Mouse (Mus musculus): ENCODE results near the gene Arhgap9. TPM values are rescaled to one million over a fixed set of nuclear protein-coding genes. Genes with fewer than 3 reads are reported as not detected.

Gene Arhgap9
- polyA plus RNA-seq, 1 experiment from 2014 or later, result 3.2 TPM

DNA sequence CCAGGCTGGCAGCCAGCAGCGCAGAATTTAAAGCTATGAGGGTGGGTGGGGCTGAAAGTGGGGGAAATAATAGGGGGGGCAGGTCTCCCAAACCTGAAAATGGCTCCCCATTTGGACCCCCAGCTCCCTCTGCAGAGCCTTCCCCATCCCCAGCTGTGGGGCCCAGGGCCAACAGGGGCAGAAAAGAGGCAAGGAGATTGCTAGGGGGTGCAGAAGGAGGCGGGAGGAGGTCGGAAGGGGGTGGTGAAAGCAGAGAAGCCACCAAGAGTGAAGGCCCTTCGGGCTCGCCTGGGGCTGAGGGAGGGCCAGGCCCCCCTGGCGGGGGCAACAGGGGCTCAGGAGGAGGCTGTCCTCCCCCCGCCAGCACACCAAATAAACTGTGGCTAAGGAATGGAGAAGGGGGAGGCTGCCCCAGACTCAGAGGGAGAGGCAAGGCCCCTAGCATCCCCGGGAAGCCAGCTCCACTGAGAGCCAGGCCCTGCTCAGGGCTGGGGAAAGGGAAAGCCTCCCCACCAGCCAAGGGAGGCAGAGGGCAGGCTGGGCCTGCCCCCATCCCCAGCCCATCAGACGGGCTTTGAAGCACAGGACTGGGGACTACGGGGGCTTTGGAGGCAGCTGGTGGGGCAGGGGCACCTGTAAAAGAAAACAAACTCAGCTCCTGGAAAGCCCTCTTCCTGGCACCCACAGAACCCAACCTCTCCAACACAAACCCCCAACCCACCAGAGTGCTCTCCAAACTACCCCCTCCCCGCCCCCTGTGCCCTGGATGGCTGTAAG is 36.9 kb upstream of the Arhgap9 start:
- Histone ChIP-seq H3K9ac (peak overlapping the region; percentile 20), H3K27ac (ENCODE audit: low read depth) (no peak overlapping the region), H3K4me1 (ENCODE audit: insufficient read depth) (peaks cover 18% of the 10 kb centered on the region; the same call in 1 of the 2 replicates), H3K4me3 (ENCODE audit: low read depth, low read length) (peak overlapping the region; percentile 3; the same call in 1 of the 2 replicates), H3K9me3 (ENCODE audit: low read depth, low read length) (no peaks in the 10 kb centered on the region), H3K4me2 (no peak overlapping the region), H3K36me3 (ENCODE audit: insufficient read depth) (peaks cover 76% of the 10 kb centered on the region), H3K27me3 (ENCODE audit: insufficient read depth, low read length) (no peaks in the 10 kb centered on the region; the same call in 1 of the 2 replicates)
- no peak for TF ChIP-seq CTCF (IDR thresholded peaks at IDR 0.05; ENCODE audit: low read depth)
- ATAC-seq (ENCODE audit: insufficient read depth), result no peak
- no peak for DNase-seq
- 69% methylated on average over 11 of the region's 11 CpGs for WGBS

DNA sequence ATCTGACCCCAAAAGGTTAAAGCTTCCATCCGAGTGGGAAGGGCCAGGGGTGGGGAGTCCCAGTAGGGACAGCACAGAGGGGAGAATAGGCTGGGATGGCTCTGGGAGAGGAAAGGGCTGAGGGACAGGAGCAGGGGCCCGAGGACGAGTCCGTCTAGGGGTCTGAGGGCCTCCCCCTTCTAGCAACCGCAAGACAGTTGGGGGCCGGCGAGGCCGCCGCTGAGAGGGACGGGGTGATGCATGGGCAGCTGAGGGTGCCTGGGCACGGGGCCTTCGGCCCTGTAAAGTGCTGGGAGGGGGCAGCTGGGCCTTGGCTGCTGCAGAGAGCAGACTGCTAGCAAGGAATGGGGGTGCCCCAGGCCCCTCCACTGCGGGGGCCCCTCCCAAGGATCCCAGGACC is 36.1 kb upstream of the Arhgap9 start:
- Histone ChIP-seq H3K9me3 (ENCODE audit: low read depth, low read length) (no peaks in the 10 kb centered on the region), H3K27me3 (ENCODE audit: insufficient read depth, low read length) (no peaks in the 10 kb centered on the region; the same call in 1 of the 2 replicates), H3K36me3 (ENCODE audit: insufficient read depth) (peaks cover 69% of the 10 kb centered on the region), H3K4me2 (no peak overlapping the region), H3K4me3 (ENCODE audit: low read depth, low read length) (peak overlapping the region; percentile 3; the same call in 1 of the 2 replicates), H3K4me1 (ENCODE audit: insufficient read depth) (peaks cover 20% of the 10 kb centered on the region; the same call in 1 of the 2 replicates), H3K9ac (peak overlapping the region; percentile 20; the same call in 1 of the 2 replicates), H3K27ac (ENCODE audit: low read depth) (no peak overlapping the region)
- TF ChIP-seq CTCF (IDR thresholded peaks at IDR 0.05; ENCODE audit: low read depth), result no peak
- DNase-seq (no peak), ATAC-seq (ENCODE audit: insufficient read depth) (no peak)
- 74% methylated on average over 13 of the region's 13 CpGs for WGBS

DNA sequence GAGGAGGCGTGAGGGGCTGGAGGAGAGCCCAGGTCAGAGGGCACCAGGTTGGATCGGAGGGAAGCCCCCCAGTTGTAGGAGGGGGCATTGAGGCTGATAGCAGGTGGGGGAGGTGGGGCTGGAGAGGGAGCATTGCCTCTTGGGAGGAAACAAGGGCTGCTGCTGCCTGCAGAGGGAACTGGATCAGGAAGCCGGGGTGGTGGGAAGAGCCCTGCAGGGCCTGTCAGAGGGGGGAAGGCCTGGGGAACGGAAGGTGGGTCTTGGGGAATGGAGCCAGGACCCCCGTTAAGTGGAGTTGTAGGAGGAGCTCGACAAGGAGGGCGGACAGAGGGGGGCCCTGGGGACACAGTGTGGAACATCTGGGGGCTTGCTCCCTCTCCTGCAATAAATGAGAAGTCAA is 35.6 kb upstream of the Arhgap9 start:
- H3K4me2 ChIP-seq, result peak overlapping the region; percentile 83; the same call in 1 of the 2 replicates
- H3K36me3 ChIP-seq (ENCODE audit: insufficient read depth), result peaks cover 63% of the 10 kb centered on the region
- H3K9ac ChIP-seq, result no peak overlapping the region
- H3K27ac ChIP-seq (ENCODE audit: low read depth), result no peak overlapping the region
- H3K9me3 ChIP-seq (ENCODE audit: low read depth, low read length), result no peaks in the 10 kb centered on the region
- no peaks in the 10 kb centered on the region; the same call in 1 of the 2 replicates for H3K27me3 ChIP-seq (ENCODE audit: insufficient read depth, low read length)
- ATAC-seq (ENCODE audit: insufficient read depth) (no peak), DNase-seq (no peak)
- H3K4me1 ChIP-seq (ENCODE audit: insufficient read depth), result peaks cover 20% of the 10 kb centered on the region; the same call in 1 of the 2 replicates
- no peak for TF ChIP-seq CTCF (IDR thresholded peaks at IDR 0.05; ENCODE audit: low read depth)
- H3K4me3 ChIP-seq (ENCODE audit: low read depth, low read length), result no peak overlapping the region
- 63% methylated on average over 7 of the region's 7 CpGs for WGBS

DNA sequence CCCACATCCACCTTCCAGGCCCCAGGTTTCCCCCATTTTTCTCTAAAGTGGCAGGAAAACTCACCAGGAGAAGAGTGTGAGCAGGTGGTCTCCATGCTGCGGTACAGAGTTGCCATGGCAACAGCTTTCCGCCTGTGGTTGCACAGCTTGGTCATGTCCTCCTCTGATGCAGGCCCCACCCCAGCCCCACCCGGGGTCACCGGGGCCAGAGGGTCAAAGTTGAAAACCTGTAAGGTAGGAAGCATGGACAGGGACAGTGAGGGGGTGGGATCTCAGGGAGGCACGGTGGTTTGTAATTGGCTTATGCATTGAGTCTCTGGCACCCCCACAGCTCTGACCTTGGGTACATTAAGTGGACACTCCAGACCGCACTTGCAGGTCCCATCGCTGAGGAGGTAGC is 35.0 kb upstream of the Arhgap9 start:
- Histone ChIP-seq H3K9ac (no peak overlapping the region), H3K4me2 (peak overlapping the region; percentile 83), H3K9me3 (ENCODE audit: low read depth, low read length) (no peaks in the 10 kb centered on the region), H3K27ac (ENCODE audit: low read depth) (no peak overlapping the region), H3K4me3 (ENCODE audit: low read depth, low read length) (peak overlapping the region; percentile 65; the same call in 1 of the 2 replicates), H3K4me1 (ENCODE audit: insufficient read depth) (peaks cover 25% of the 10 kb centered on the region; the same call in 1 of the 2 replicates), H3K36me3 (ENCODE audit: insufficient read depth) (peaks cover 58% of the 10 kb centered on the region), H3K27me3 (ENCODE audit: insufficient read depth, low read length) (no peaks in the 10 kb centered on the region; the same call in 1 of the 2 replicates)
- 50% methylated on average over 7 of the region's 7 CpGs for WGBS
- TF ChIP-seq CTCF (IDR thresholded peaks at IDR 0.05; ENCODE audit: low read depth), result no peak
- ATAC-seq (ENCODE audit: insufficient read depth) (no peak), DNase-seq (no peak)

DNA sequence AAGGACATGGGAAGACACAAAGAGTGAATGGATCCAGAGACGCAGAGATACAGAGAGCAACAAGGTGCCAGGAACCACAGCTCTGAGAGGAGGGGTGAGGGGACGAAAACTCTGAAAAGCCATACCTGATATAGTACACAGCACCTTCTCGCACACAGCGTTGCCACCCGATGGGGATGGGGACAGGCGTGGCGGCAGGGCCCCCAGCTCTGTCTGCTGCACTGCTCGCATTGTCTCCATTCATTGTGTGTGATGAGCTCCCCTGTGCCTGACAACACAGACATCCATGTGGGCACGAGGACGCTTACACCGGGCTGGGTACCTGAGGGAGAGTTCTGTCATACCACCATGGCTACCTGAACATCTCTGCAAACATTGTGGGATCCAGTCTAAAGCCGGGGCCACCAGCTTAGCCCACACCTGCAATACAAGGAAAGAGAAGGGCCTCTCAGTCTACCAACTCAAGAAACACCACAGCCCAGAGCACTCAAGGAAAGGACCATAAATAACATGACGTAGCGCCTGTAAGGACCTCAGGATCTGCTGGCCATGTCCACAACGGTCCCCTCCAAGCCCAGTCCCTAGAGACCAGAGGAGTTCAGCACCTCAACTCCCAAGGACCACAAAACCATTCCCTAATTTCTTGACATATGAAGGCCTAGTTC is 34.4 kb upstream of the Arhgap9 start:
- WGBS, result 66% methylated on average over 15 of the region's 15 CpGs
- no peak for ATAC-seq (ENCODE audit: insufficient read depth)

DNA sequence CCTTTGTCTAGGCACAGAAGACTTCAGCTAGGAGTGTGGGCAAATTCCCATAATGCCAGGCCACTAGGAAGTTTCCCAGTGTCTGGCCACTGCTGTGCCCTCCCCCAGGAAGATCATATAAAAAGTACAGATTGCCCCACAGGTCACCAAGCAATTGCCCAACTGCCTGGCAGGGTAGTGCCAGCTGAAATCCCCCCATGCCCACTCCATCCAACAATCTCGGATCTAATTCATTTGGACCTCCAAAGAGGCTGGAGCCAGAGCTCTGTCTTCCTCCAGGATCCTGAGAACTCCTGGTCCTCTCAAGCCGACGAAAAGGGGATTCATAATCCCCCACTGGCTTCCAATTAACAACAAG is 33.8 kb upstream of the Arhgap9 start:
- Histone ChIP-seq H3K4me3 (ENCODE audit: low read depth, low read length) (peak overlapping the region; percentile 65), H3K4me1 (ENCODE audit: insufficient read depth) (peaks cover 30% of the 10 kb centered on the region; the same call in 1 of the 2 replicates), H3K27me3 (ENCODE audit: insufficient read depth, low read length) (no peaks in the 10 kb centered on the region; the same call in 1 of the 2 replicates), H3K27ac (ENCODE audit: low read depth) (peak overlapping the region; percentile 99), H3K4me2 (peak overlapping the region; percentile 83), H3K36me3 (ENCODE audit: insufficient read depth) (peaks cover 46% of the 10 kb centered on the region), H3K9ac (peak overlapping the region; percentile 71), H3K9me3 (ENCODE audit: low read depth, low read length) (no peaks in the 10 kb centered on the region)
- ATAC-seq (ENCODE audit: insufficient read depth), result no peak
- no peak for TF ChIP-seq CTCF (IDR thresholded peaks at IDR 0.05; ENCODE audit: low read depth)
- 0% methylated on average over 3 of the region's 3 CpGs for WGBS
- no peak for DNase-seq

More for the DNA sequence above, 34.4 kb upstream of the Arhgap9 start:
- H3K27me3 ChIP-seq (ENCODE audit: insufficient read depth, low read length), result no peaks in the 10 kb centered on the region; the same call in 1 of the 2 replicates
- DNase-seq, result no peak
- peaks cover 51% of the 10 kb centered on the region for H3K36me3 ChIP-seq (ENCODE audit: insufficient read depth)
- H3K9me3 ChIP-seq (ENCODE audit: low read depth, low read length), result no peaks in the 10 kb centered on the region
- H3K4me1 ChIP-seq (ENCODE audit: insufficient read depth), result peaks cover 30% of the 10 kb centered on the region; the same call in 1 of the 2 replicates
- TF ChIP-seq CTCF (IDR thresholded peaks at IDR 0.05; ENCODE audit: low read depth), result no peak
- peak overlapping the region; percentile 71 for H3K9ac ChIP-seq
- H3K4me3 ChIP-seq (ENCODE audit: low read depth, low read length), result peak overlapping the region; percentile 65
- peak overlapping the region; percentile 83 for H3K4me2 ChIP-seq
- peak overlapping the region; percentile 99; the same call in 1 of the 2 replicates for H3K27ac ChIP-seq (ENCODE audit: low read depth)

Measured in lung, embryonic 14.5 days (tissue).